ENCODE assay signal across 8 mouse cellular contexts in the genomic region with DNA sequence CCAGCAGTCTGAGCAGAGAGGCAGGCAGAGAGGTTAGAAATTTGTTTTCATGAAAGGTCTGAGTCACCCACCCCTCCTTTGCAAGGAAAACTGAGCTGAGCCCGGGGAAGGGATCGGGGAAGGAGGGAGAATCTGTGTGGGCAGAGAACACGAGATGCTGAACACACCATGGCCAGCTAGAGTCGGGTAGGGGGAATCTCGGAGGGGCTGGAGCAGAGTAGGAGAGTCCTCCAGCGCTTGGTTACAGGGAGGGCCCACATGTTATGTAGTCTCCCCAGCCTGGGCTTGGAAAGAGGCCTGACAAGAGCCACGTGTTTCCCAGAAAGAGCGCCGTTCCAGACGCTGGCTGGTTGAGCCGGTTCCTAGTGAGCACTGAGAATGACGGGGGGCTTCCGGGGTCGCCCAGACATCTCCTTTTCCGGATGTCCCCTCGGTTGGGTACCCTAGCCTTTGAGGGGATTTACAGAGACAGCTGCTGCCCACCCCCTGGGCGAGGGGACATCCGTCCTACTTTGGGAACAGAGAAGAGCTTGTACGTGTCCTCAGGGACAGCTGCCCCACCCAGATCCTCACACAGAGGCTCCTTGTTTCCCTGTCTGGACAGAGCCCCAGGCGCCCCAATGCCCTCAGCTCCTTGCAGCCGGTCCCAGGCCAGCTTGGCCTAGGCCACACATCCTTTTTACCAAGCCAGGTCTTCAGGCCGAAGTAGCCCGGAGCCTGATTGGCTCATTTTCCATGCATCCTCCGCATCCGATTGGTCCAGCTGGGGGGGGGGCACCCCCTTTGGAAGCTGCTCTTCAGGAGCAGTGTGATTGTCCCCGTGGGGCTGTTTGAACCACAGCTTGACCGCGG. TPM values are rescaled to one million over a fixed set of nuclear protein-coding genes. Genes with fewer than 3 reads are reported as not detected.
A peak's percentile ranks its signal among the peaks of the same experiment; 100 is the strongest.
DNase-seq lines count a peak whose midpoint lies in the region; ATAC-seq and TF ChIP-seq lines count a peak whose summit lies in the region.

No protein-coding gene starts in this region.

- peaks cover 66% of the 10 kb centered on the region for H3K36me3 ChIP-seq in E14TG2a.4 (ENCODE audit: insufficient read depth, low read length)
- H3K36me3 ChIP-seq in lung, postnatal 0 days (ENCODE audit: insufficient read depth, low read length): peaks cover 20% of the 10 kb centered on the region; the same call in 1 of the 2 replicates

- H3K9me3 ChIP-seq in E14TG2a.4 (ENCODE audit: low read length): no peaks in the 10 kb centered on the region
- no peaks in the 10 kb centered on the region for H3K9me3 ChIP-seq in lung, postnatal 0 days (ENCODE audit: low read length)

- peak overlapping the region; percentile 74 for H3K4me3 ChIP-seq in E14TG2a.4 (replicated peaks; ENCODE audit: low read length)
- H3K4me3 ChIP-seq in layer of hippocampus, adult 2 months: peak overlapping the region; percentile 17
- H3K4me3 ChIP-seq in lung, postnatal 0 days (ENCODE audit: low read depth, low read length): peak overlapping the region; percentile 8; the same call in 1 of the 2 replicates

- TF ChIP-seq EP300 in lung, postnatal 0 days (IDR thresholded peaks at IDR 0.05): no peak

- ATAC-seq in frontal cortex, adult (ENCODE audit: low TSS enrichment): peak; percentile 67
- peak; percentile 27; the same call in 1 of the 2 replicates for ATAC-seq in lung, postnatal 0 days
- no peak for ATAC-seq in CD4-positive, CD25-positive, alpha-beta regulatory T cell, adult 4 months

- no peak for TF ChIP-seq CTCF in E14TG2a.4 (conservative IDR thresholded peaks at IDR 0.05; ENCODE audit: low read length)
- no peak for TF ChIP-seq CTCF in layer of hippocampus, adult 2 months (conservative IDR thresholded peaks at IDR 0.05)
- TF ChIP-seq CTCF in lung, postnatal 0 days (IDR thresholded peaks at IDR 0.05): no peak

- DNase-seq in cerebellum, adult 9-10 months: peak; percentile 30
- DNase-seq in heart, postnatal 36 days: peak; percentile 64 to 71
- peak; percentile 41 to 70 for DNase-seq in layer of hippocampus, adult 2 months (ENCODE audit: low spot score in 2 of 2)
- peak; percentile 65 for DNase-seq in lung, postnatal 0 days (ENCODE audit: low spot score)
- DNase-seq in right cerebral cortex, postnatal 10 days (ENCODE audit: low spot score in 2 of 2): peak; percentile 77 to 86

- peak overlapping the region; percentile 85 for H3K27ac ChIP-seq in layer of hippocampus, adult 2 months
- H3K27ac ChIP-seq in lung, postnatal 0 days (ENCODE audit: low read length): peak overlapping the region; percentile 92

- peaks cover 84% of the 10 kb centered on the region for H3K4me1 ChIP-seq in E14TG2a.4 (replicated peaks; ENCODE audit: low read depth, low read length)
- peaks cover 14% of the 10 kb centered on the region; the same call in 1 of the 2 replicates for H3K4me1 ChIP-seq in lung, postnatal 0 days (ENCODE audit: insufficient read depth, low read depth, low read length)

- no peaks in the 10 kb centered on the region for H3K27me3 ChIP-seq in E14TG2a.4 (ENCODE audit: insufficient read depth, low read length)
- H3K27me3 ChIP-seq in lung, postnatal 0 days (replicated peaks; ENCODE audit: insufficient read depth, low read length): no peaks in the 10 kb centered on the region

- 25% methylated on average over 27 of the region's 28 CpGs for WGBS in lung, postnatal 0 days

- intact Hi-C loops in heart, postnatal 36 days (cut with DNase I): no loop called here

- peak overlapping the region; percentile 83 for H3K4me2 ChIP-seq in lung, postnatal 0 days (replicated peaks; ENCODE audit: low read depth, low read length)

- 0 out of 2 replicates have a peak overlapping the region, but pooled peaks have one; percentile 13 for H3K9ac ChIP-seq in lung, postnatal 0 days (replicated peaks; ENCODE audit: low read depth)

RNA-seq across cellular contexts. Expression of a gene that starts 4.2 kb away (rescaled TPM):
- total RNA-seq in heart, postnatal 36 days (2021): 1 to 10 TPM; 3.9 to 5.1 TPM
- 1 to 10 TPM; 1.1 to 1.6 TPM for total RNA-seq in layer of hippocampus, adult 2 months (2021)
- polyA plus RNA-seq in lung, postnatal 0 days (2015; fragmentation: Nextera tagmentation; extraction: Ambion mirVana): 60.8 and 62.3 TPM in 2 replicates
- 1 to 10 TPM; 3.2 to 5.6 TPM for polyA plus RNA-seq in CD4-positive, CD25-positive, alpha-beta regulatory T cell, adult 4 months (2017; shearing (Covaris generic))

RNA-seq across cellular contexts. Expression of a gene that starts 12.7 kb away (rescaled TPM):
- total RNA-seq in heart, postnatal 36 days (2021): 10 to 100 TPM; 13.0 to 13.6 TPM
- total RNA-seq in layer of hippocampus, adult 2 months (2021): 10 to 100 TPM; 34.5 to 36.2 TPM
- 14.5 and 15.5 TPM in 2 replicates for polyA plus RNA-seq in lung, postnatal 0 days (2015; fragmentation: Nextera tagmentation; extraction: Ambion mirVana)
- 10 to 100 TPM; 43.0 to 75.2 TPM for polyA plus RNA-seq in CD4-positive, CD25-positive, alpha-beta regulatory T cell, adult 4 months (2017; shearing (Covaris generic))

RNA-seq across cellular contexts. Expression of a gene that starts 30.2 kb away (rescaled TPM):
- 100 to 1,000 TPM; 139 to 148 TPM for total RNA-seq in heart, postnatal 36 days (2021)
- total RNA-seq in layer of hippocampus, adult 2 months (2021): 10 to 100 TPM; 63.8 to 64.6 TPM
- polyA plus RNA-seq in lung, postnatal 0 days (2015; fragmentation: Nextera tagmentation; extraction: Ambion mirVana): 112 and 125 TPM in 2 replicates
- polyA plus RNA-seq in CD4-positive, CD25-positive, alpha-beta regulatory T cell, adult 4 months (2017; shearing (Covaris generic)): 100 to 1,000 TPM in 1 of 2 experiments, 10 to 100 TPM in 1; 94.9 to 122 TPM

RNA-seq across cellular contexts. Expression of a gene that starts 43.4 kb away (rescaled TPM):
- total RNA-seq in heart, postnatal 36 days (2021): 1 to 10 TPM; 8.5 to 9.9 TPM
- total RNA-seq in layer of hippocampus, adult 2 months (2021): 1 to 10 TPM; 2.6 to 2.8 TPM
- 236 and 352 TPM in 2 replicates for polyA plus RNA-seq in lung, postnatal 0 days (2015; fragmentation: Nextera tagmentation; extraction: Ambion mirVana)
- polyA plus RNA-seq in CD4-positive, CD25-positive, alpha-beta regulatory T cell, adult 4 months (2017; shearing (Covaris generic)): 100 to 1,000 TPM in 1 of 2 experiments, 10 to 100 TPM in 1; 66.8 to 106 TPM

RNA-seq across cellular contexts. Expression of a gene that starts 56.8 kb away (rescaled TPM):
- total RNA-seq in heart, postnatal 36 days (2021): 1 to 10 TPM in 1 of 2 experiments, under 1 TPM in 1; 0.65 to 1.1 TPM
- total RNA-seq in layer of hippocampus, adult 2 months (2021): under 1 TPM; 0.83 to 0.84 TPM
- polyA plus RNA-seq in lung, postnatal 0 days (2015; fragmentation: Nextera tagmentation; extraction: Ambion mirVana): 3.3 and 3.8 TPM in 2 replicates
- polyA plus RNA-seq in CD4-positive, CD25-positive, alpha-beta regulatory T cell, adult 4 months (2017; shearing (Covaris generic)): 1 to 10 TPM; 2.7 to 3.5 TPM

Comparison
In these comparisons a context has a peak if more than half of its experiments do, and no peak if none do; other contexts are left out.
1. H3K4me3 ChIP-seq: peak in every context shown above with its lines; median percentile 74 in E14TG2a.4; 17 in layer of hippocampus, adult 2 months; 8 in lung, postnatal 0 days.
2. DNase-seq: peak in every context shown above with its lines; median percentile 82 in right cerebral cortex, postnatal 10 days; 68 in heart, postnatal 36 days; 65 in lung, postnatal 0 days; 56 in layer of hippocampus, adult 2 months; 30 in cerebellum, adult 9-10 months.